Mouse (Mus musculus): Measurements from ENCODE around the gene Ftl1. TPM values are rescaled to one million over a fixed set of nuclear protein-coding genes. Genes with fewer than 3 reads are reported as not detected.
A peak's percentile ranks its signal among the peaks of the same experiment; 100 is the strongest.

The Ftl1 gene
- total and polyA plus RNA-seq, 2 experiments from 2014 or later = 1,107 to 2,163 TPM

DNA sequence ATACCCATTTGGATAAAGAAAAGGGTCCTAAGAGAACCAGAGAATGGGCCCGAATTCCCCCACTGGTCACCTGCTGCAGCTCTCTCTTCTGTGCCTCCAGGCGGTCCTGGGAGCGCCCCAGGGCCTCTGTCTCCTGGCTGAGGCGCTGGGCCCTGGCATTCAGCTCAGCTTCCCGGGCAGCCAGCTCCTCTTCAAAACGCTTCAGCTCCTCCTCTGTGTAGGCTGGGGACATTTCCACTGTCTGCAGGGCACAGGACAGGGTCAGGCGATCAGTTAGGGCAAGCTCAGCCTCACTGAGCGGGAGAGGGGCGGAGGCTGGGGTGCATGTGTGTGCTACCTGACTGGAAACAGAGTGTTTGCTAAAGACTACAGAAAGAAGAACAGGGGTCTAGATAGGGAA is 34.9 kb upstream of the Ftl1 start:
- 81% methylated on average over 9 of the region's 9 CpGs for WGBS
- H3K9ac ChIP-seq (replicated peaks; ENCODE audit: low read depth, low read length) = no peak overlapping the region
- ATAC-seq (ENCODE audit: insufficient read depth, low read depth) = no peak

DNA sequence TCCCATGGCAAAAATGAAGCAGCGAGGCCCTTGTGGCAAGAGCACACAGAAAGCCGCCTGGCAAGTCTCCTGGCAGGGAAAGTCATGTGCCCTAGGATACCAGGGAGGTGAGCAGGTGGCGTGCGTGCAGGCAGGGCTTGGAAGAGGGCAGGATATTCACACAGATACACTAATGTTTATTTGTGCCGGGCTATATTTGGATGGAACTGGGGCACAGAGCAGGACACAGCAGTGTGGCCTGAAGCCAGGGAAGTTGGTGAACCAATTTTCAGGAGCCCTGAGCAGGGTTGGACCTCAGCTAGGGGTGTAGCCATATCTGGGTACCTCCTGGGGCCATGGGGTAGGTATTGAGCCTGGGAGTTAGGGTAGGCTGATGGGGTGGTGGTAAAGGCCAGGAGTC is 33.3 kb upstream of the Ftl1 start:
- H3K4me2 ChIP-seq (ENCODE audit: low read depth, low read length) = no peak overlapping the region
- no peaks in the 10 kb centered on the region for H3K9me3 ChIP-seq (replicated peaks; ENCODE audit: control insufficient read depth, low read length)
- peak overlapping the region; percentile 67 for H3K27ac ChIP-seq (ENCODE audit: low read depth)
- WGBS = 59% methylated on average over 5 of the region's 5 CpGs
- H3K27me3 ChIP-seq (ENCODE audit: control insufficient read depth, insufficient read depth, low read length) = no peaks in the 10 kb centered on the region
- no peak overlapping the region for H3K4me3 ChIP-seq (ENCODE audit: low read depth, low read length)
- peaks cover 44% of the 10 kb centered on the region for H3K36me3 ChIP-seq (replicated peaks; ENCODE audit: control insufficient read depth, insufficient read depth, low read length)
- peaks cover 11% of the 10 kb centered on the region; the same call in 1 of the 2 replicates for H3K4me1 ChIP-seq (ENCODE audit: control insufficient read depth, insufficient read depth)
- no peak for TF ChIP-seq CTCF (IDR thresholded peaks at IDR 0.05; ENCODE audit: low read depth)
- TF ChIP-seq EP300 (IDR thresholded peaks at IDR 0.05; ENCODE audit: low read depth) = no peak
- ATAC-seq (ENCODE audit: insufficient read depth, low read depth) = peak; percentile 60
- H3K9ac ChIP-seq (replicated peaks; ENCODE audit: low read depth, low read length) = no peak overlapping the region
- peak; percentile 20 for DNase-seq (ENCODE audit: low spot score)

More for the DNA sequence above, 34.9 kb upstream of the Ftl1 start:
- Histone ChIP-seq H3K4me1 (ENCODE audit: control insufficient read depth, insufficient read depth) (peaks cover 11% of the 10 kb centered on the region; the same call in 1 of the 2 replicates), H3K4me3 (ENCODE audit: low read depth, low read length) (no peak overlapping the region), H3K9me3 (replicated peaks; ENCODE audit: control insufficient read depth, low read length) (no peaks in the 10 kb centered on the region), H3K27ac (ENCODE audit: low read depth) (no peak overlapping the region), H3K36me3 (replicated peaks; ENCODE audit: control insufficient read depth, insufficient read depth, low read length) (peaks cover 58% of the 10 kb centered on the region), H3K4me2 (ENCODE audit: low read depth, low read length) (no peak overlapping the region), H3K27me3 (ENCODE audit: control insufficient read depth, insufficient read depth, low read length) (no peaks in the 10 kb centered on the region)
- no peak for TF ChIP-seq CTCF (IDR thresholded peaks at IDR 0.05; ENCODE audit: low read depth)
- DNase-seq (ENCODE audit: low spot score) = no peak

DNA sequence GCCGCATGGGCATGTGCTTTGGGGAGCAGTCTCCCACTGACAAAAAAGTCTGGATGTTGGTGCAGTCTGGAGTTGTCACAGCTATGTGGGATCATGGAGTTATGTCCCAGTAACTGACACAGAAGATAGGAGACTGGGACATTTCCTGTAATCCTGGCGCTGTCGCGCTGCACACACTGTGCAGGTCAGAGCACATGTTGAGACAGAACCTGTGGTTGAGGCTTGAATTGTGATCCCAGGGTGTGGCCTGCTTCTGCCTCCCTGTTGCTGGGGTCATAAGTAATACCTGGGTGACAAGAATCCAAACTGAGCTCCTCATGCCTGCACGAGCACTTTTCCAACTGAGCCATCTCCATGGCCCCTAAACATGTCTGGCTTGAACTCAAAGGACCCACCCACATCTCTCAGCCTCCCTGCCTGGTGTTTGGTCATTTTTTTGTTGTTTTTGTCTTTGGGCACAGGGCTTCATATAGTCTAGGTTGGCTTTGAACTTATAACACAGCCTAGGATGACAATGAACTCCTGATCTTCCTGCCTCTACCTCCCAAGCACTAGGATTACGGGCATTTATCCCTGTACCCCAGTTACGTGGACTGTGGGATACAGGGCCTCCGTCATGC is 32.7 kb upstream of the Ftl1 start:
- Histone ChIP-seq H3K4me1 (ENCODE audit: control insufficient read depth, insufficient read depth) (peaks cover 11% of the 10 kb centered on the region; the same call in 1 of the 2 replicates), H3K9me3 (replicated peaks; ENCODE audit: control insufficient read depth, low read length) (no peaks in the 10 kb centered on the region), H3K36me3 (replicated peaks; ENCODE audit: control insufficient read depth, insufficient read depth, low read length) (peaks cover 38% of the 10 kb centered on the region), H3K4me3 (ENCODE audit: low read depth, low read length) (no peak overlapping the region), H3K9ac (replicated peaks; ENCODE audit: low read depth, low read length) (no peak overlapping the region), H3K4me2 (ENCODE audit: low read depth, low read length) (no peak overlapping the region), H3K27me3 (ENCODE audit: control insufficient read depth, insufficient read depth, low read length) (no peaks in the 10 kb centered on the region), H3K27ac (ENCODE audit: low read depth) (peak overlapping the region; percentile 67; the same call in 1 of the 2 replicates)
- DNase-seq (ENCODE audit: low spot score) = no peak
- ATAC-seq (ENCODE audit: insufficient read depth, low read depth) = no peak
- TF ChIP-seq CTCF (IDR thresholded peaks at IDR 0.05; ENCODE audit: low read depth) (no peak), EP300 (IDR thresholded peaks at IDR 0.05; ENCODE audit: low read depth) (no peak)
- WGBS = 90% methylated on average over 8 of the region's 8 CpGs

DNA sequence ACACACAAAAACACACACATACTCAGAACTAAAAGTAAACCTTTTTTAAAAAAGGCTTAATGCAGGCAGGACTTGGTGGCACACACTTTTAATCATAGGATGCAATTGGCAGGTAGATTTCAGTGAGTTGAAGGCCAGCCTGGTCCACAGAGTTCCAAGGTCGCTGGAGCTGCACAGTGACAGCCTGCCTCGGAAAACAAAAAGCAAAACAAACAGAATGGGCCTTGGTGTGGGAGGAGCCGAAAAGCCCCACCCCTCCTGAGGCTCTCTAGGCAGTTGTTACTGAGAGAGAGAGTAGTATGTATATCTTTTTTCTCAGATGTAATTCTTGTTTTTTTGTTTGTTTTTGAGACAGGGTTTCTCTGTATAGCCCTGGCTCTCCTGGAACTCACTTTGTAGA is 31.6 kb upstream of the Ftl1 start:
- WGBS = 27% methylated on average over 3 of the region's 3 CpGs
- Histone ChIP-seq H3K4me3 (ENCODE audit: low read depth, low read length) (no peak overlapping the region), H3K9me3 (replicated peaks; ENCODE audit: control insufficient read depth, low read length) (no peaks in the 10 kb centered on the region), H3K27ac (ENCODE audit: low read depth) (no peak overlapping the region), H3K4me1 (ENCODE audit: control insufficient read depth, insufficient read depth) (peaks cover 11% of the 10 kb centered on the region; the same call in 1 of the 2 replicates), H3K4me2 (ENCODE audit: low read depth, low read length) (no peak overlapping the region), H3K9ac (replicated peaks; ENCODE audit: low read depth, low read length) (no peak overlapping the region), H3K27me3 (ENCODE audit: control insufficient read depth, insufficient read depth, low read length) (no peaks in the 10 kb centered on the region), H3K36me3 (replicated peaks; ENCODE audit: control insufficient read depth, insufficient read depth, low read length) (peaks cover 29% of the 10 kb centered on the region)
- TF ChIP-seq EP300 (IDR thresholded peaks at IDR 0.05; ENCODE audit: low read depth) (no peak), CTCF (IDR thresholded peaks at IDR 0.05; ENCODE audit: low read depth) (no peak)
- ATAC-seq (ENCODE audit: insufficient read depth, low read depth) = no peak
- DNase-seq (ENCODE audit: low spot score) = no peak

DNA sequence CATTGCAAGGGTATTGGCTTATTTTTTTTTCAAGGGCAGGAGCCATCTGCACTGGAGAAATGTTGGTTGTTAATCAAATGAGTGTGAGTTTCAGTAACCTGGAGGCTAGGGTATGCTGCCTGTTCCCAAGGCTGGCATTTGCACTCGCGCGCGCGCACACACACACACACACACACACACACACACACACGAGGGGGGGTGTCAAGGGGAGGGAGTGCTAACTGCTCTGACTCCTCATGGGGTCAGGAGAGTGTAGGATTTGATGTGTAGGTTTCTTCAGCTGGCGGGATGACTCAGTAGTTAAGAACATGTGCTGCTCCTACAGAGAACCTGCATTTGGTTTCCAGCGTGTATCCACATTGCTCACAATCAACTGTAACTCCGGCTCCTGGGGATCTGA is 31.1 kb upstream of the Ftl1 start:
- peaks cover 11% of the 10 kb centered on the region; the same call in 1 of the 2 replicates for H3K4me1 ChIP-seq (ENCODE audit: control insufficient read depth, insufficient read depth)
- H3K27ac ChIP-seq (ENCODE audit: low read depth) = no peak overlapping the region
- TF ChIP-seq EP300 (IDR thresholded peaks at IDR 0.05; ENCODE audit: low read depth) (no peak), CTCF (IDR thresholded peaks at IDR 0.05; ENCODE audit: low read depth) (no peak)
- peaks cover 29% of the 10 kb centered on the region for H3K36me3 ChIP-seq (replicated peaks; ENCODE audit: control insufficient read depth, insufficient read depth, low read length)
- DNase-seq (ENCODE audit: low spot score) (no peak), ATAC-seq (ENCODE audit: insufficient read depth, low read depth) (0 out of 2 replicates have a peak, but pooled peaks have one; percentile 15)
- H3K9me3 ChIP-seq (replicated peaks; ENCODE audit: control insufficient read depth, low read length) = no peaks in the 10 kb centered on the region
- 38% methylated on average over 9 of the region's 9 CpGs for WGBS
- no peak overlapping the region for H3K4me2 ChIP-seq (ENCODE audit: low read depth, low read length)
- H3K9ac ChIP-seq (replicated peaks; ENCODE audit: low read depth, low read length) = no peak overlapping the region
- no peak overlapping the region for H3K4me3 ChIP-seq (ENCODE audit: low read depth, low read length)
- no peaks in the 10 kb centered on the region for H3K27me3 ChIP-seq (ENCODE audit: control insufficient read depth, insufficient read depth, low read length)

DNA sequence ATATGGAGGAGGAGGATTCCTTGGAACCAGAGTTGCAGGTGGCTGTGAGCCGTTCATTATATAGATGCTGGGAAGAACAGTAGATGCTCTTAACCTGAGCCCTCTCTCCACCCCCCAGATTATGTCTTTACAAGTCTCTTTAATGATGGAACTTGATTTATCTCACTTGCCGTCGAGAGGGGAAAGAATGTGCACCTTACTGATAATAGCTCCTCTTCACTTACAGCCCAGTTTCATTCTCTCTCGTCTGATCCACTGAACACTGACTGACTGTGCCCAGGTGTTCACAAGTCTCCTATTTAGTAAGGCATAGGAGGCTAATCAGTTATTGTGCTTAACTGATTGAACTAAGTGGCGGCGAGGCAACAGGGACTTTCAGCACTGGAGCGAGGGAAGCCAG is 29.9 kb upstream of the Ftl1 start:
- Histone ChIP-seq H3K27ac (ENCODE audit: low read depth) (no peak overlapping the region), H3K4me2 (ENCODE audit: low read depth, low read length) (no peak overlapping the region), H3K9me3 (replicated peaks; ENCODE audit: control insufficient read depth, low read length) (no peaks in the 10 kb centered on the region), H3K27me3 (ENCODE audit: control insufficient read depth, insufficient read depth, low read length) (no peaks in the 10 kb centered on the region), H3K36me3 (replicated peaks; ENCODE audit: control insufficient read depth, insufficient read depth, low read length) (peaks cover 17% of the 10 kb centered on the region), H3K4me1 (ENCODE audit: control insufficient read depth, insufficient read depth) (peaks cover 11% of the 10 kb centered on the region; the same call in 1 of the 2 replicates), H3K9ac (replicated peaks; ENCODE audit: low read depth, low read length) (no peak overlapping the region), H3K4me3 (ENCODE audit: low read depth, low read length) (no peak overlapping the region)
- DNase-seq (ENCODE audit: low spot score) (no peak), ATAC-seq (ENCODE audit: insufficient read depth, low read depth) (no peak)
- TF ChIP-seq EP300 (IDR thresholded peaks at IDR 0.05; ENCODE audit: low read depth) = no peak
- no peak for TF ChIP-seq CTCF (IDR thresholded peaks at IDR 0.05; ENCODE audit: low read depth)
- 68% methylated on average over 7 of the region's 7 CpGs for WGBS
